Mouse (Mus musculus): Measurements from ENCODE around the gene Atp6v0a1. TPM values are rescaled to one million over a fixed set of nuclear protein-coding genes. Genes with fewer than 3 reads are reported as not detected.
A peak's percentile ranks its signal among the peaks of the same experiment; 100 is the strongest.

Atp6v0a1 gene
- polyA plus RNA-seq, 1 experiment from 2014 or later: 35.0 TPM

- Histone ChIP-seq H3K4me1 (ENCODE audit: control insufficient read depth, insufficient read depth, low read length) (peaks cover 24% of the 10 kb centered on the region; the same call in 1 of the 2 replicates), H3K9ac (ENCODE audit: low read depth, low read length) (0 out of 2 replicates have a peak overlapping the region, but pooled peaks have one; percentile 7), H3K27ac (replicated peaks; ENCODE audit: low read depth, low read length) (no peak overlapping the region; the same call in 1 of the 2 replicates), H3K4me3 (ENCODE audit: low read depth, low read length) (no peak overlapping the region), H3K4me2 (ENCODE audit: low read depth, low read length) (0 out of 2 replicates have a peak overlapping the region, but pooled peaks have one; percentile 3), H3K36me3 (ENCODE audit: control insufficient read depth, insufficient read depth, low read length) (no peaks in the 10 kb centered on the region), H3K27me3 (replicated peaks; ENCODE audit: control insufficient read depth, insufficient read depth, low read length) (peaks cover 9% of the 10 kb centered on the region), H3K9me3 (ENCODE audit: control insufficient read depth, low read length) (no peaks in the 10 kb centered on the region)
- 68% methylated on average over 6 of the region's 6 CpGs for WGBS
- DNase-seq (ENCODE audit: low spot score) (no peak), ATAC-seq (ENCODE audit: low read depth) (no peak)
These were observed 43.5 kb upstream of the Atp6v0a1 start for GRCm38 (mm10) chr11:100965760-100966159.

DNA sequence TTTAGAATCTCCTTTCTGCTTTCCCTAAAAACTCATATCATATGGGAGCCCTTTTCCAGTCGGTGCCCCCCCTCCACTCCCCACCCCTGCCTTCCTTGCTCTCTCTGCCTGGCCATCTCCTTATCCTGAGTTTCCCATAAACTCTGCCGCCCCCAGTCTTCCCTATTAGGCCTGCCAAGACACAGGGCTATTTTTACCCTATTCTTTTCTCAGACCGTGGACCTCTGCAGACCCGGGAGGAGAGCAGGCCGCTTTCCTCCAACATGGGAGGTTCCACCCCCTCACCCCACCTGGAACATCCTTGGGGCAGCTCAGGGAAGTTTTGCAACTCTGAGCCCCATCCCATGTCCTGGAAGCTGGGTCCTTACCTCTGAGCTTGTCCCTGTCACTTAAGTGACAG, 41.9 kb upstream of the Atp6v0a1 start:
- WGBS: 60% methylated on average over 5 of the region's 5 CpGs
- Histone ChIP-seq H3K4me1 (ENCODE audit: control insufficient read depth, insufficient read depth, low read length) (peaks cover 20% of the 10 kb centered on the region; the same call in 1 of the 2 replicates), H3K36me3 (ENCODE audit: control insufficient read depth, insufficient read depth, low read length) (no peaks in the 10 kb centered on the region), H3K27me3 (replicated peaks; ENCODE audit: control insufficient read depth, insufficient read depth, low read length) (peaks cover 10% of the 10 kb centered on the region), H3K4me2 (ENCODE audit: low read depth, low read length) (peak overlapping the region; percentile 83), H3K9ac (ENCODE audit: low read depth, low read length) (no peak overlapping the region), H3K9me3 (ENCODE audit: control insufficient read depth, low read length) (no peaks in the 10 kb centered on the region), H3K27ac (replicated peaks; ENCODE audit: low read depth, low read length) (no peak overlapping the region), H3K4me3 (ENCODE audit: low read depth, low read length) (peak overlapping the region; percentile 8; the same call in 1 of the 2 replicates)
- ATAC-seq (ENCODE audit: low read depth) (no peak), DNase-seq (ENCODE audit: low spot score) (no peak)

DNA sequence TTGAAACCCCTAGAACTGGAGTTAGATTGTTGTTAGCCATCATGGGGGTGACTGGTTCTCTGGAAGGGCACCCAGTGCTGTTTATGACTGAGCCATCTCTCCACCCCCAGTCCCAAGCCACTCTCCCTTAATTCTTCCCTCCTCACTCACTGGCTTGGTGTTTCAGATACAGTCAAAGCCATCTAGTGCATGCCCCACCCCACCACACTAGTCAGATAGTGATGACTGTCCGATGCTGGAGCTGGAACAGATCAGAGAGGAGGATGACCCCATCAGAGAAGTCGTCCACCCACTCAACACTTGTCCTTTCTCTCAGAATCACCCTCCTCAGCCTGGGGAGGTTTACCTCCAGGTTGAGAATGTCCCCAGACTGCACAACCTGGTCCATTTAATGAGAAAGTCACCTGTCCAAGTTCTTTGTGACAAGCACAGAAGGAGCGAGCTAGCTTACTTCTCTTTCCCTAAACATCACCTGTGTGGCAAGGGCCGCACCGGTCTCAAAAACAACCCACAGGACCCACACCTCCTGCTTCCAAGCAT, 41.3 kb upstream of the Atp6v0a1 start:
- Histone ChIP-seq H3K4me1 (ENCODE audit: control insufficient read depth, insufficient read depth, low read length) (peaks cover 15% of the 10 kb centered on the region; the same call in 1 of the 2 replicates), H3K27me3 (replicated peaks; ENCODE audit: control insufficient read depth, insufficient read depth, low read length) (peaks cover 16% of the 10 kb centered on the region), H3K36me3 (ENCODE audit: control insufficient read depth, insufficient read depth, low read length) (no peaks in the 10 kb centered on the region), H3K9me3 (ENCODE audit: control insufficient read depth, low read length) (no peaks in the 10 kb centered on the region), H3K9ac (ENCODE audit: low read depth, low read length) (peak overlapping the region; percentile 83; the same call in 1 of the 2 replicates), H3K4me3 (ENCODE audit: low read depth, low read length) (peak overlapping the region; percentile 61), H3K4me2 (ENCODE audit: low read depth, low read length) (peak overlapping the region; percentile 83), H3K27ac (replicated peaks; ENCODE audit: low read depth, low read length) (no peak overlapping the region)
- ATAC-seq (ENCODE audit: low read depth) (no peak), DNase-seq (ENCODE audit: low spot score) (no peak)
- WGBS: 87% methylated on average over 5 of the region's 5 CpGs

DNA sequence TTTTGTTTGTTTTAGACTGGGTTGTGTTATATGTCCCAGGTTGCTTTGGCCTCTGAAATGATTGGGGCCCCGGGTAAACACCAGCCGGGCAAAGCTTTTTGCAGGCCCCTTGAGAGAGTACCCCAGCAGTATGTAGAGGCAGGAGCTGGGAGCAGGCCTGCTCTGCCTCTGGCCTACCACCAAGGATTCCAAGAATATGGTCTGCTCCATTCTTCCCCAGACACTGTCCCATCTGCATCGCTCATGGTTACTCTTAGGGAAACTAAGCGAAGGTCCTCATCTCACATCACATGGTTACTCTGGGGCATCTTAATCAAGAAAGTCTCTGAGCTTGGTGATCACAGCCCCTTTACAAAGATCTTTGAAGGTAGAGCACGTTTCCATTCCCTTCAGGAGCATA, 40.8 kb upstream of the Atp6v0a1 start:
- 82% methylated on average over 5 of the region's 5 CpGs for WGBS
- no peak overlapping the region for H3K27ac ChIP-seq (replicated peaks; ENCODE audit: low read depth, low read length)
- H3K4me3 ChIP-seq (ENCODE audit: low read depth, low read length): peak overlapping the region; percentile 61
- no peak for ATAC-seq (ENCODE audit: low read depth)
- no peaks in the 10 kb centered on the region for H3K9me3 ChIP-seq (ENCODE audit: control insufficient read depth, low read length)
- no peak for DNase-seq (ENCODE audit: low spot score)
- peak overlapping the region; percentile 83 for H3K4me2 ChIP-seq (ENCODE audit: low read depth, low read length)
- peaks cover 21% of the 10 kb centered on the region for H3K27me3 ChIP-seq (replicated peaks; ENCODE audit: control insufficient read depth, insufficient read depth, low read length)
- H3K4me1 ChIP-seq (ENCODE audit: control insufficient read depth, insufficient read depth, low read length): peaks cover 15% of the 10 kb centered on the region; the same call in 1 of the 2 replicates
- peak overlapping the region; percentile 83 for H3K9ac ChIP-seq (ENCODE audit: low read depth, low read length)
- no peaks in the 10 kb centered on the region for H3K36me3 ChIP-seq (ENCODE audit: control insufficient read depth, insufficient read depth, low read length)

DNA sequence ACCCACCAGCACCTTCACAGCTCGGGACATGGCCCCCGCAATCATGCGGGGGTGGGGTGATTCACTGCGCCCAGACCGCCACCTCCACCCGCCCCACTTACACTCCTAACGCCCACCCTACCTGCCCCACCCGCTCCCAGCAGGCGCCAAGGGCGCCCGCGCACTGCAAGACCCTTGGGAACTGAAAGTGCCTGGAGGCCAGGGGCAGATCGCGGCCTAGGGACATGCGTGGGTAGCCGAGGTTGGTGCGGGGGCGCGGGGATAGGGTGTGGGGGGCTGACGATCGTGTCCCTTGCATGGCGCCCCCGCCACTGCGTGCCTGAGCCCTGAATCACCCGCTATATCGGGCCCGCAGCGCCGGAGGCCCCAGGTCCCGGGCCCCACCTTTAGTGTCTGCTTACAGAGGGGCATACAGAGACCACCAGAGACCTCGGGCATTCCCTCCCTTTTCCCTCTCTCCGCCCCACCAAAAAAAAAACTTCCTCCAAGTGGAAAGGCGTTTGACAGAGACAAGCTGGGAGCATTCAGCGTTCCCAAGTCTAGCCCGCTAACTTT, 40.0 kb upstream of the Atp6v0a1 start:
- no peaks in the 10 kb centered on the region for H3K36me3 ChIP-seq (ENCODE audit: control insufficient read depth, insufficient read depth, low read length)
- ATAC-seq (ENCODE audit: low read depth): no peak
- peak overlapping the region; percentile 83 for H3K4me2 ChIP-seq (ENCODE audit: low read depth, low read length)
- peak overlapping the region; percentile 61 for H3K4me3 ChIP-seq (ENCODE audit: low read depth, low read length)
- peak overlapping the region; percentile 83 for H3K9ac ChIP-seq (ENCODE audit: low read depth, low read length)
- peaks cover 11% of the 10 kb centered on the region; the same call in 1 of the 2 replicates for H3K4me1 ChIP-seq (ENCODE audit: control insufficient read depth, insufficient read depth, low read length)
- no peak for DNase-seq (ENCODE audit: low spot score)
- H3K27ac ChIP-seq (replicated peaks; ENCODE audit: low read depth, low read length): peak overlapping the region; percentile 89
- WGBS: 4% methylated on average over 21 of the region's 35 CpGs
- no peaks in the 10 kb centered on the region for H3K9me3 ChIP-seq (ENCODE audit: control insufficient read depth, low read length)
- H3K27me3 ChIP-seq (replicated peaks; ENCODE audit: control insufficient read depth, insufficient read depth, low read length): peaks cover 23% of the 10 kb centered on the region

DNA sequence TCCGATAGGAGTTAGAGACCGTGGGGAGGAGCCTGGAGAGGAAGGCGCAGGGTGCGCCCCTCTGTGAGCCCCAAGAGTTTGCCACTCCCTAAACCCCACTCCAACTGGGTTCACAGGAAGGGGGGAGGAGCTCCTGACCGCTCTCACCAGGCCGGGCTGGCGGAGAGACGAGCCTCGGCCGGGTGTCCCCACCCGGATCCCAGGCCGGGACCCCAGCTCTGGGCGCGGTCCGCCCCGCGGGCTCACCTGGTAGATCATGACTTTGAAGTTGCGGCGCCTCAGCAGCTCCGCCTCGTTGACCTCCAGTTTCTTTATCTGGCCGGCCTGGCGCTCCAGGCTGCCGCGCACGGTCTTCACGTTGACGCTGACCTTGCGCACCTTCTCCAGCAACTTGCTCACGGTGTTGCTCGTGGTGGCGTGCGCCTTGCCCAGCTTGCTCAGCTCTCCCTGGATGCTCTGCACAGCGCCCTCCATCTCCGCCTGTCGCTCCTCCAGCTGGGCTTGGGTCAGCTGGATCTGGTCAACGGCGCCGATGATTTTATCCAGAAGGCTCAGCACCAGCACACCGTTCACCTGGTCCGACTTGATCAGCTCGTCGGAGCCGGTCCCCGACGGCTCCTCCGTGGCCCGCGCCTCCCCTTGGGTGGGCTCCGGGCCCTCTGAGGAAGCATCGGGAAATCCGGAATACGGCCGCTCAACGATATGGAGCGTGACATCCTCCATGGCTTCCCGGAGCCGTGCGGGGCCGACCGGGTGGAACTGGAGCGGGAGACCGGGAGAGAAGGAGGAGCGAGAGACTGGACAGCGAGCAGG, 39.3 kb upstream of the Atp6v0a1 start:
- Histone ChIP-seq H3K4me2 (ENCODE audit: low read depth, low read length) (peak overlapping the region; percentile 83), H3K27ac (replicated peaks; ENCODE audit: low read depth, low read length) (peak overlapping the region; percentile 89), H3K4me3 (ENCODE audit: low read depth, low read length) (peak overlapping the region; percentile 61), H3K27me3 (replicated peaks; ENCODE audit: control insufficient read depth, insufficient read depth, low read length) (peaks cover 23% of the 10 kb centered on the region), H3K9me3 (ENCODE audit: control insufficient read depth, low read length) (no peaks in the 10 kb centered on the region), H3K36me3 (ENCODE audit: control insufficient read depth, insufficient read depth, low read length) (no peaks in the 10 kb centered on the region), H3K4me1 (ENCODE audit: control insufficient read depth, insufficient read depth, low read length) (peaks cover 13% of the 10 kb centered on the region; the same call in 1 of the 2 replicates), H3K9ac (ENCODE audit: low read depth, low read length) (peak overlapping the region; percentile 83)
- under 1% methylated on average over 43 of the region's 65 CpGs for WGBS
- ATAC-seq (ENCODE audit: low read depth) (peak; percentile 38), DNase-seq (ENCODE audit: low spot score) (peak; percentile 85)

GRCm38 (mm10) chr11:100970557-100970937, 38.7 kb upstream of the Atp6v0a1 start, which contains the start of gene Cavin1:
Gene Cavin1 (minus strand): TSS chr11:100970887.
- peak within 1 kb of the TSS; percentile 89 for H3K27ac ChIP-seq (replicated peaks; ENCODE audit: low read depth, low read length)
- WGBS: under 1% methylated on average over 19 of the region's 20 CpGs

DNA sequence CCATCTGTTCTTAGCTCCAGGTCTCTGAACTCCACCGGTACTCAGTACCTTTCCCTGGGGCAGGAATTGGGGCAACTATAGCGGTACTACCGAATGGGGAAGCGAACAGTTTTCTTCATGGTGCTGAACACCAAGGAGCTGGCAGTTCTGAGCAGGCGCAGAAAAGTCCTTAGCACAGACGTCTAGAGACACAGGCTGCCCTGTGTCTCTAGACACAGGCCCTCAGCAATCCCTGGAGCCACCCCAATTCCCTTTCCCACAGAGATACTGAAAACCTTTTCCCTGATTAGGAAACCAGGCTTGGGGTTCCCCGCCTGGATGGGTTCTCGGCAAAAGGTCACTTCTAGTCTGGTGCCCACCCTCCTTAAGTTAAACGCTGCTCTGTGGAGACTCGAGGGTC, 37.8 kb upstream of the Atp6v0a1 start:
- H3K4me2 ChIP-seq (ENCODE audit: low read depth, low read length): peak overlapping the region; percentile 83
- no peaks in the 10 kb centered on the region for H3K9me3 ChIP-seq (ENCODE audit: control insufficient read depth, low read length)
- ATAC-seq (ENCODE audit: low read depth) (no peak), DNase-seq (ENCODE audit: low spot score) (no peak)
- no peaks in the 10 kb centered on the region for H3K36me3 ChIP-seq (ENCODE audit: control insufficient read depth, insufficient read depth, low read length)
- peaks cover 23% of the 10 kb centered on the region for H3K27me3 ChIP-seq (replicated peaks; ENCODE audit: control insufficient read depth, insufficient read depth, low read length)
- H3K4me1 ChIP-seq (ENCODE audit: control insufficient read depth, insufficient read depth, low read length): peaks cover 13% of the 10 kb centered on the region; the same call in 1 of the 2 replicates
- WGBS: 73% methylated on average over 10 of the region's 10 CpGs
- no peak overlapping the region for H3K4me3 ChIP-seq (ENCODE audit: low read depth, low read length)
- no peak overlapping the region for H3K9ac ChIP-seq (ENCODE audit: low read depth, low read length)
- H3K27ac ChIP-seq (replicated peaks; ENCODE audit: low read depth, low read length): peak overlapping the region; percentile 89

More at GRCm38 (mm10) chr11:100970557-100970937, 38.7 kb upstream of the Atp6v0a1 start, which contains the start of gene Cavin1:
- Histone ChIP-seq H3K4me2 (ENCODE audit: low read depth, low read length) (peak within 1 kb of the TSS; percentile 83), H3K36me3 (ENCODE audit: control insufficient read depth, insufficient read depth, low read length) (no peaks in the 10 kb centered on the region), H3K9ac (ENCODE audit: low read depth, low read length) (peak within 1 kb of the TSS; percentile 83), H3K9me3 (ENCODE audit: control insufficient read depth, low read length) (no peaks in the 10 kb centered on the region), H3K4me3 (ENCODE audit: low read depth, low read length) (peak within 1 kb of the TSS; percentile 61), H3K27me3 (replicated peaks; ENCODE audit: control insufficient read depth, insufficient read depth, low read length) (peaks cover 23% of the 10 kb centered on the region), H3K4me1 (ENCODE audit: control insufficient read depth, insufficient read depth, low read length) (peaks cover 13% of the 10 kb centered on the region; the same call in 1 of the 2 replicates)
- ATAC-seq (ENCODE audit: low read depth) (peak; percentile 93), DNase-seq (ENCODE audit: low spot score) (peak; percentile 97)

Measured in embryonic facial prominence, embryonic 14.5 days (tissue).